Mouse (Mus musculus) retina, postnatal 1 day (tissue): ENCODE measurements around the gene Efnb2.

Experiments used
- DNase-seq: peaks from one replicate; pipeline ENCODE4 v3.0.0-alpha.2; 2012

Gene Efnb2

DNA sequence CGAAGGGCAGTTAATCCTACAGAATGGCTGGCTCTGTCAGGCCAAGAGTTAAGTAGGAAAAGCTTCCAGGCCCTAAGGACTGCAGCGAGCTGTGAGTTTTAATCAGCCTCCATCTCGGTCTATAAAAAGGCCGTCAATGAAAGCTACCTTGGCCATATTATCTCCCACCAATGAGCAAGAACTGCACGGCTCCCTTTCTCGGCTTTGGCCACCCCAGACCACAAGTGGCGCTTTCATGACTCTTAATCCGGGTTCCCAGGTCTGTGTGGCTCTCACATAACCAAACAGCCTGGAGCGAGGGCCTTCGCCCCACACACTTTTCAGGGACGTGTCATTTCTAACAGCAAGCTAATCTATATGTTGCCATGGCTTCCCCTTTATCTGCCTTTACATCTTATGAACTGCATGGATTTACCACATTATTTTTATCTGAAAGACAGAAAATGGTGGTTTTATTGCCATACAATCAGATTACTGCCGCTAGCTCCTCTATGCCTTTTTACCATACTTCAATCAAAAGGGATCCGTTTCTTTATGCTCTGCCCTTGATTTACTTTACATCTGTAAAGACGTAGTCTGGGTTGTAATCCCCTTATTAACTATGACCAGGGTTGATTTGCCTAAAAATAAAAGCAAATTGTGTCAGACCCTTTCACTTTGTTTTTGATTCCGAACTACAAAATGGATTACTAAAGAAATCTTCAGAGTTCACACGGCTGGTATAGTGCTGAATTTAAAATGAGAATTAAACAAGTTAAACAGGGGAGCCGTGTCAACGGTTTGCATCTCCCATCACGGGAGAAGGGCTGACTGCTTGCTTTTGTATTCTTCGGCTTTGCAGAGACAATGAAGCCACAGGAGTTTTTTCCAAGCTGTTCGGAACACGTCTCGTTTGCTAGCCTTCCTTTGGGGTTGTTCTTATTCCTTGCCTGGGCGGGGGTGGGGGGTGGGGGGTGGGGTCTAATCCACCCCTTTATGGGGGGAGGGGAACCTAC lies 5.4 kb downstream of the Efnb2 start:
- peak; percentile 45 for DNase-seq

DNA sequence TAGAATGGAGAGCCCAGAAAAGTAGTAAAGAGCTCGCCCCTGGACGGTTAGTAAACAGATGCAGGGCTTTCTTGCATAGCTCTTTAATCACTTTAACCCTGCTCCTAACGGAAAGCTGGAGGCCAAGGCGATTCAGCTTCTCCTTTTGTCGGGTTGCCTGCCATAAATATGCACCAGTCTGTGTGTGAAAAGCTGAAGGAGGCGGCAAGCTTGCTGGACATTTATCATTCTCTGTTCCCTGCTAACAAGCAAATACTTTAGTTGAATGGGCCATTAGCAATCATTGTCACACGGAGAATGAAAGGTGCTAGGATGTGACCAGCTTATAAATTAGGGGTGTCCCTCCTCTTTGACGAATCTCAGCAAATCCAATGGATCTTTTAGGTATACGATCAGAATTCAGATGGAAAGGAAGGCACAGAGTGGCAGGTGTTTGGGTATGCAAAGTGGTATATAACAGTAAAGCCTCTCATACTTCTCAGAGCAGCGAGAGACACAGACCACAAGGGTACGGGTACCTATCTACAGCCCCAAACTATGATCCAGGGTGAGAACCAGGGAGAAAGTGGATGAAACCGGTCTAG lies 7.0 kb downstream of the Efnb2 start:
- DNase-seq, result no peak

DNA sequence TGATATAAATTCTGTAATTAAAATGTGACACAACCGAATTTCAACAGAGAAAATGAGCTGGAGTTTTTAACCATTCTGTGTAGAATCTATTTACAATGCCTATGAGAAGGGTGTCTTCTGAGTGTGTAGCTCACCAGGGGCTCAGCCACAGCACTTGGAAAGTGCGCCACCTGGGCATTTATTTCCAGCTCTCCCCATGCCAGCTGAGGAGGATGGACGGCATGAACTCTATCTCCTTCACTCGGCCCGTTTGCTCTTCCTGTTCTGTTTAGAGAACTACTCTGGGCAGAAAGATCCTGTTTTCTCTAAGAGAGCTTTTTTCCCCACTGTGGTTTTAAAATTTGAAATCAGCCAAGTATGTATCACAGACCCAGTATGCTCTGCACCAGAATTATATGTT lies 7.7 kb downstream of the Efnb2 start:
- DNase-seq, result no peak

DNA sequence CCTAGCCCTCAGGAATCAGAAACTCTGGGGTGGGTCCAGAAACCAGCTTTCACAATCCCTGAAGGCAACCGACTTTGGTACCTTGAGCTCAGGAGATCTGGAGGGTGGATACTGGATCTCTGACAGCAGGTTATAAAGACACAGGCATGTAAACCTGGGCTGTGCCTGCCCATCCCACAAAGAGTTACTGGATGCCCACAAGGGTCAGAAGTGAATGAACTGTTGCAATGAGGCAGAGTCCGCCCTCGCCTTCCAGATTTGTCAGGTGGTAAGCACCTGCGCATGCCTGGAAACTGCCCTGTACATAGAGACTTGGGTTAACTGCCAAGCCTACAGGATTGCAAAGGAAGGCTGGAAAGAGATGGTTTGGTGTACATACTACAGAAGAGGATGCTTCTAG lies 8.7 kb downstream of the Efnb2 start:
- DNase-seq, result no peak

DNA sequence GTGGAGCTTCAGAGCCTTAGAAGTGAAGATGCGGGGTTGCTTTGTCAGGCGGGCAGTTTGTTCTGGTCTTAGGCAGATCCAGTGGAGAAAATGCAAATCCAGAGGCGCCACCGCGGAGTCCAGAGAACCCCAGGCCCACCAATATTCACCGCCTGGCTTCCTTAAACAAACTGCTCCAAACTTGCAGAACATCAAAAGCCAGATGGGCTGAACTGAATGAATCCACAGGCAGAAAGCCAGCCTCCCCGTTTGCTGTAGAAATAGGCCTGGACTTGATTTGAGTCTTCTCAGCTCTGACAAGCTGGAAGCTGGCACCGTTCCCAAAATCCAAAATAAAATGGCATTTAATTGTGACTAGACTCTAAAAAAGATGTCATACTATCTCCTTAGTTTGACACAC lies 11.1 kb downstream of the Efnb2 start:
- DNase-seq, result peak; percentile 52

DNA sequence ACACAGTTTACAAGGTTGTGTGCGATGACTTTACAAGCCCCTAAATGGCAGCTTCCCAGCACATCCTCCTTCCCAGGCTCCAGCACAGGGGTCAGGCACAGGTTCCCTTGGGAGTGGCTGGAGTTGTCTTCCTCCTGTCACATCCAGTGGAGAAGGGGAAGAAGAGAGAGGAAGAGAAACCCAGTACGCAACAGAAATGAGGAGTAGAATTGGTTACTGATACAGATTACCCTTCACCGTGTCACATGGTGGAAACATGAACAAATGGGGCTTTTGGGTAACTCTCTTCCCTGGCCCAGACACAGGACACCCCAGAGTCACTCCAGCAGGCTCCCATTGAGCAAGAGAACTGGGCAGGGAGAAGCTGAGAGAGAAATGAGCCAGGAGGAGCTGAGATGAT lies 11.5 kb downstream of the Efnb2 start:
- no peak for DNase-seq

DNA sequence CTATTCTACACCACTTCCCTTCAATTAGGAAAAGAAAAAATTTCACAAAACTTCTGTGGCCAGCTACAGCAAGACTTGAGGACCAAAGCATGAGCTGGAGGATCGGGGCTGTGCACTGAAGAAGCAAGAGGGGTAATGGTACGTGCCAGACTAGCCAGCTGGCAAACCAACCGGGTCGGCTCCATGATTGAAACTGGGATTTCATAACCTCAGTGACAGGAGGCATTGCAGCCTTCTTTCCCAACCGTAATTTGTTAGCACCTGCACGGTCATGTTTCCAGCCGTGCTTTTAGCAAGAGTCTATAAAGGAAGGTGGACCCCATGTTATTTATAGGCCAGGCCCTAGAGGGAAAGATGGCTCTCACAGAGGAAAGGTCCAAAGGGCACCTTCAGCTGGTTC lies 12.4 kb downstream of the Efnb2 start:
- DNase-seq, result no peak

DNA sequence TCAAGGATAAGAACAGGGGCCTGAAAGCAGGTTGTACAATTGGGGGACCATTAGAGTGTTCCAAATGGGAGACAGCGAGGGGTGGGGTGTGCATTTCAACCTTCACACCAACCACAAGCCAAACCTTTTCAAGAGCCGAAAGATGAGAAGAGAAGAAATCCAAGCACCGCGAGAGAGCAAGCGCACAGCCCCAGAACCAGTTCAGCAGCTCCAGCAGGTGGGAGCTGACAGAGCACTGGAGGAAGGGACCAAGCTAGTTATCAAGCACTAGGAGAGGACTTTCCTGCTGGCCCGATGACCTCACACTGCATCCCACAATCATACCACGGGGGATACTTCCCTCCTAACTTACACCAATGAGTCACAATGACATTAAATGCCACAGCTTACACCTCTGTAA lies 13.2 kb downstream of the Efnb2 start:
- DNase-seq, result no peak

DNA sequence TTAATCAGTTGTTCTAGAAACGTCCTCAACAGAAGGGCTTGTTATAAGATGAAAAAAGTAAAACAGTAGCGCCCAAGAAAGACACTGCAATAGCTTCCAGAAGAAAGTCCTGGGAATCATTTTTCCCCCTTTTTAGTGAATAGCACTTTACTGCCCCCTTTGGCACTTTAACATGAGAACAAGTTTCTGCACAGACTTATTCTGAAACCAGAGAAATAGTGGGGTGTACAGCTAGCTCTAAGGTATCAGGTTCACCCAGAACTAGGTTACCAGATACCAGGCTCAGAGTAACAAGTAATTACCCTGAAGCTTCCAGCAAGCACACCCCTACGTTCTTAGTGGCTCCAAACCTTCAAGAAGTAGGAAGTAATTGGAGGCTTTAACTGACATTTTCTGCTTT lies 13.7 kb downstream of the Efnb2 start:
- DNase-seq, result no peak

DNA sequence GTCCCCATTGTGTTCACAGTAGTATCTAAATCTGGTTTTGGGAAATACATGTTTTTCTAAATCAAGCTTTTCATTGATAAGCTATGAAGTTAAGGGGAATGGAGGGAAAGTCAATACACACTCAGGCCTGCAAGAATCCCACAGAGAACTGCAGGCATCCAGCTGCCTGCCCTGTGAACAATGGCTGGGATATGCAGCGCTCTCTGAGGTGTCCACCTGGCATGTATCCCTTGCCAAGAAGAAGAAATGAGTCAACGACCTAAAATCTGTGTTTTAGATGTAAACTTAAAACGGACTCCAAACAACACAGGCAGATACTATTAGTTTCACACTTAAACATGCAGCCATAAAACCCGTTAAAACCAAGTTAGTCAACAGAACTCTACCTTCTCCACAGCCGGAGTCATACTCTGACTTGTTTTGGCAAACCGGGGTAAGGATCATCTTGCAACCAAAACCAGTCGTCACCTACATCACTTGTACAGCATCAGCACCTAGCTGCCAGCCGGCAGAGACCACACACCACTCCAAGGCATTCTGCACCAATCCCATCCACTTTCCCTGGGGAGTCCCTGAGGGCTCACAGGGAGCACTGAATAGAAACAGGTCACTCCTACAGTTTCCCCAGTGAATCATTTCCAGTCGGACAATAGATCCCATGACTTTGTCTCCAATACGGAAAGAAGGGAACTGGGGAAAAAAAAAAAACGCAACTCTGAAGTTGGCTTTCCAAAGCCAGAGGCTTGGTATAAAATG lies 16.7 kb downstream of the Efnb2 start:
- no peak for DNase-seq

DNA sequence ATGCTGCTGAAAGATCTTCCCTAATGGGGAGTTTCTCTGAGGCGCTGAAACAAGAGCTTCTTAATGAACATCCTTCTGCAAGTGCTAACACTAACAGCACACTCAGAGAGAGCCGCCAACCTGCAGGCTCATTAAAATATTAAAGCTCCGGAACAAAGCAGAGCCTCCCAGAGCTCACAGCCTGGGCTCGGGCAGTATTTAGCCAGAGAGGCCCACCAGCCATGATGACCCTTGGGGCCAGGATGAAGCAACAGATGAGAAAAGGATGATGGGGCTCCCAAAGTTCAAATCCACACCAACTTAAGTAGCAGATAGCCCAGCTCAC lies 20.8 kb downstream of the Efnb2 start:
- DNase-seq, result peak; percentile 90

DNA sequence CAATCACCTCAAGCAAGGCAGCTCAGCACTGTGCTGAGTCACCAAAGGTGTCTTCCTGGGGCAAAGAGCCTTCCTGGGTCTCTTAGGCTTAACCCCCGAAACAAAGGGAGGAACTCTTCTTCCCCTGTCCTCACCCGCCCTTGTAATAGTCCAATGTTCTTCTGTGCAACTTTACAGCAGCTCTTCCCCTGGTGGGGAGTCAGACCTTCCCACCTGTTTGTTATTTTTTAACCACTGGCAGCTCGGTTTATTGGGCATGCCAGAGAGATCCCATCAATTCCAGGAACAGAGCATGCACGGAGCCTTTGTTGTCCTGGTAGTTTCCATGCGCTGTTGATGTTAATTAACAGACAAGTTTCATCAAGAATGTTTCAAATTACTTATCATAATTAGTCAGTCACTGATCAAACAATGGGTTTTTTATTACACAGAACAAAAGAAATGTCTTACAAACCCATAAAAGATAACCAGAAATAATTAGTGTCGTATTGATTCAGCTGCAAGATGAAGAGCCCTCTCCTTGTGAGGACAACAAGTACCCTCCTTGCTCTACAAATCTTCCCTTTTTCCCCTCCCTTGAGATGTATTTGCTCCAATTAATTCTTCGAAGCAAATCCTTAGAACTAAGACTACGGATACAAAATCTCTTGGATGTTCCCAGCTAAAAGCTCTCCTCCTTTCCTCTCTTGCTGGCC lies 21.3 kb downstream of the Efnb2 start:
- DNase-seq, result peak; percentile 91

DNA sequence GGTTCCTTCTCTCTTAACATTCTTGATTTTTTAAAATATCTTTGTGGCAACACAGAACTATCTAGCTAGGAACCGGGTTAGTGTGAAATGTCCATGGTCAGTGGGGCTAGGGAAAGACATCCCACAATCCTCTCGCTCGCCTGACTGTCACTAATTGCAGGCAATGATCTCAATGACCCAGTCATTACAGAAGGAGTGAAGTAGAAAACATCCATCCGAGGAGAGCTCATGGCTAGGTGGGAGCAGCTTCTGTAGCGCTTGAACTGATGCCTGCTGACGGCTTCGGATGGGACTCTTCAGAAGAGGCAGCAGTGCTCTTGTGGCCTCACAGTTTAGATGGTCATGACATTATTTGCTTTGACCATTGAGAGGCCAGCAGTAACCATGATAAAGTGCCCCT lies 29.6 kb downstream of the Efnb2 start:
- DNase-seq, result peak; percentile 37

DNA sequence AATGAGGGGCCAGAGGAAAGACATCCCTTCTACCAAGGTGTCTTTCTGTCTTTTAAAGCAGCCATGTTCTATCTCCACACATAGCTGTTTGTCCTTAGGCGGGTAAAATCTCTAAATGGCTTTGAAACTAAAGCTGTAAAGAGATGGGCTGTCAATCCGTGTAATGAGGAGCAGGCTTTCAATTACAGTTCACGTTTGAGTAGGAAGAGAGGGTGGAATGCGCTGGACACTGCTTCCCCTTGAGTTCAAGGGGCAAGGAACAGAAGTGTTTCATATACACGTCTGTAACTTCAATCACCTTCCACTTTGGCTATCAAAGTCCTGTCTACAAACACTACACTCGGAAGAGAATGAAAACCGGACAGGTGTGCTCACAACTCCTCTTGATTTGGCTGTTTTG lies 37.0 kb downstream of the Efnb2 start:
- no peak for DNase-seq

DNA sequence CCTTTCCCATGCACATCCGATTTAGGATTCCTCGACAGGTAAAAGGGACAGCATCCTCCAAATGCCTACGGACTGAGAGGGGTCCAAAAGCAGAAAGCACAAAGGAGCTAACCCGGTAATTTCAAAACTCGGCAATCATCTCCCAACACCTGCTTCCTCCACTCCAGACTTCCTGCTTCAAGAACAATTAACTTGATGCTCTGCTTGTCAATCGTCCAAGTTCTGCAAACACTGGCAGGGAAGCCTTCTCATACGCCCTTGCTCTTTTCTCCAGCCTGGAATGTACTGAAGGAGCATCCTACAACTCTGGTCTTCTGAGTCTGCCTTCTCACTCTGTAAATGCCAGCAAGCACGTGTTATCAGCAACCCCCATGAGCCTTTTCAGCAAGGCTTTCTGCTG lies 37.6 kb downstream of the Efnb2 start:
- DNase-seq, result peak; percentile 49

DNA sequence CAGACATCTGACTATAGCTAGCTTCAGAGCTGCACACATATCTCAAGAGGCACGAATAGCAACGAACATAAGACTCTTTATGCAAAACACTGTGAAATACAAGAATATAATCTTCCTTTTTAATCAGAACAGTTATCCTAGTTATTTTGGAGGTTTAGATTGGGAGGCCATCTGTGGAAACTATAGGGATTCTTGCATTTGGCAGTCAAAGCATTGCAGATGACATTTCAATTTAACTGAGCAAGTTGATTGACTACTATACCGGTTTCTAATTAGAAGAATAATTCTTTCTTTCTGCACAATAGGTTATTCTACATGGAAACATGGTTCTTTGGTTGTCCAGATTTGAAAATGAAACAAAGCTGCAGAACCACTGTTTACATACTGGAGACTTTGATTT lies 38.6 kb downstream of the Efnb2 start:
- DNase-seq, result no peak

DNA sequence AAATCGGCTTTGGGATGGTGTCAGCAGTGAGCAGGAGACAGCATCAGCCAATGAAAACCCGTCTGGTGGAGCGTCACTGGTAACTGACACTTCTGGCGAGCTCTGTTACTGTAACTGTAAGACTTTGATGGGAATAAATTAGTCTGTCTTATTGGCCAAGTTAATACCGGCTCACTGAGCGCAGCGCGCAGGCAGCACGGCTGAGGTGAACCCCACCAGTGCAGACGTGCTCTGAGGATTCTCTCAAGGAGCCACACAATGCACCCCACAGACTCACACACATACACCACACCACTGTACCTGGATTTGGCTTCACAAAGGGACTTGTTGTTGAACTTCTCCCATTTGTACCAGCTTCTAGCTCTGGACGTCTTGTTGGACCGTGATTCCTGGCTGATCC lies 39.0 kb downstream of the Efnb2 start:
- DNase-seq, result peak; percentile 53

DNA sequence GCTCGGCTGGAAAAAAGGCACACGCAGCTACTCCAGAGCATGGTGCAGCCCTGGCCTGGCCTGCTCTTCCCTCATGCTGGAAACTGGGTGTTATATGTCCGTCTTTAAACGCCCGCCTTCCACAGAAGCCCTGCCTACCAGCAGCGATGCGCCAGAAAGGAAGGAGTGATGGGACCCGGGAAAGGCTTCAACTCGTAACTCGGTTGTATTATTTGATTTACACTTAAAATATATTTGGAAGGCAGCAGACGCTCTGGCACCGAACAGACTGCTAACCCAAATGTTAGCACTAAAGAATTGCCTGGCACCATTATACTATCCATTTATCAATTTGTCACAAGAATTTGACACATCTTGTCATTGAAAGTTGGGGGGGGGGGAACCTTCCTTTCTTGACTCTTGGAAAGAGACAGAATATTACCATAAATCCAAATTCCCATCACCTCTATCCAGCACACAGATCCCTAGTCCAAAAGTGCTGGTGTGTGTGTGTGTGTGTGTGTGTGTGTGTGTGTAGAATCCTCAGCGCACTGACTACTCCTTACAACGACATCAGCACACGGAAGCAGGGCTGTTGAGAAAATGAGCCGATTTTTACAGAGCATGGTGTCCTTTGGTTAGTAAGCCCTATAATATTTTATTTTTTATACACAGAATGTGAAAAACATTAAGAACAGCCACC lies 39.7 kb downstream of the Efnb2 start:
- no peak for DNase-seq

DNA sequence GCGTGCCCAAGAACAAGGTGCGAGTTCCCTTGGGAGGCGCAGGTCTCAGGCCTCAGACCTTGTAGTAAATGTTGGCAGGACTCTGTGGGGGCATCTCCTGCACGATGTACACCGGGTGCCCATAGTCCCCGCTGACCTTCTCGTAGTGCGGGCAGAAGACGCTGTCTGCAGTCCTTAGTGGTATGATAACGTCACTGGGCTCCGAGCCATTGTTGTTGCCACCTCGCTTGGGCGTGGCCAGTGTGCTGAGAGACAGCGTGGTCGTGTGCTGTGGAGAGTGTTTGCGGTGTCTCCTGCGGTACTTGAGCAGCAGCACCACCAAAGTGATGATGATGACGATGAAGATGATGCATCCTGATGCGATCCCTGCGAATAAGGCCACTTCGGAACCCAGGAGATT lies 40.5 kb downstream of the Efnb2 start:
- no peak for DNase-seq

DNA sequence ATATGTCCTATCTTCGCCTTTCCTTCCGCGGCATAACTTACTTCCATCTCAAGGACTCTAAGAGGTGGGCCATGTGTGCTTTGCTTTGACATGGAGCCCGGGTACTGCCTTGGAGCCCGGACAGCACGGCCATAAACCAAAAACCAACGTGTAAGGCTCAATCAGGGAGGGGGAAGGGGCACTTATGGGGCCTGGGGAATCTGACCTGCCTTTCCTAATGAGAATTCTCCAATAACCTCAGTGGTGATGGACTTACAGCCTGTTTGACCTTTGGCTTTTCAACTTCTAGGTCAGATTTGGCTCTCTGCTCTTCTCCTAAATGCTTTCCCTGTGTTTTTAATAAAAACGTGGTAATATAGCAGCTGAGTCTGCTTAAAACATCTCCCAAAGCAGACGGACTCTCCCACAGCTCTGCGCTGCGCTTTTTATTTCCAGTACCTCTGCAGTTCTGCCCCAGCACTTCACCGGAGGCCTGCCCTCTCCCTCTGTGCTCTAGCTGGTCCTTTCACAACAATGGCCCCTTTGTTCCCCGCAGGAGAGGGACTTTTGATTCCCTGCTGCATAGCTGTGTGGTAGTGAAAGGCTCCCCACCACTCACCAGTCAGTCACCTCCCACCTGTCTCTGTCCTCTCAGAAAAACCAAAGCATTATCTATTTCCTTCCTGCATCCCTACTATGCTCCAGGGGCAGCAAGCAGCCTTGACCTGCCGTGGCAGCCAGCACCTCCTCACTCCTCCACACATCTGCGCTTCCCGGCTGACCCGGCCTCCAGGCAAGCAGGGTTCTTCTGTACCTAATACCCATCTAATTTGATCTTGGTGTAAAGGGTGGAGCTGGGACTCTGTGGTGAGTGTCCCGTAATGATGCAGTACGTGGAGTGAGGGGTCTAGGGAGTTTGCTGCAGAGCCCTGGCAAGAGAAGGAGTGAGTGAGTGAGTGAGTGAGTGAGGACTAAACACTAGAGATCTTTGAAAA lies 41.5 kb downstream of the Efnb2 start:
- peak; percentile 77 for DNase-seq

DNA sequence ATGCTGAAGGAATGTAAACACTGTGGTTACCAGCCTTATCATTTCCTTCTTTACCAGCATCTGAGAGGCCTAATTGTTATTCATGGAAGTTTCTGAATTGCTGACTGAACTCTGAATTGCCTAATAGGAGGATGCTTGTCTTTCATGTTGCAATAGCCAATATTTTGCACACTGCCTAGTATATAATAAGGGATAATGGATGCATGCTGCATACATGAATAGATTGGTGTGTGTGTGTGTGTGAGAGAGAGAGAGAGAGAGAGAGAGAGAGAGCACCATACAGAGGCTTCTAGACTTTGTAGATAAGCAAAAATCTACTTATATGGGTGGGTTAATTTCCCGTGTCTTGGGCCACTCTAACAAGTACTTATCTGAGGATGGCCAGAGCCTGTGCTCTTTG lies 47.2 kb downstream of the Efnb2 start:
- no peak for DNase-seq
